Mouse (Mus musculus): Measurements from ENCODE around the gene Haus4.
A peak's percentile ranks its signal among the peaks of the same experiment; 100 is the strongest.

DNA sequence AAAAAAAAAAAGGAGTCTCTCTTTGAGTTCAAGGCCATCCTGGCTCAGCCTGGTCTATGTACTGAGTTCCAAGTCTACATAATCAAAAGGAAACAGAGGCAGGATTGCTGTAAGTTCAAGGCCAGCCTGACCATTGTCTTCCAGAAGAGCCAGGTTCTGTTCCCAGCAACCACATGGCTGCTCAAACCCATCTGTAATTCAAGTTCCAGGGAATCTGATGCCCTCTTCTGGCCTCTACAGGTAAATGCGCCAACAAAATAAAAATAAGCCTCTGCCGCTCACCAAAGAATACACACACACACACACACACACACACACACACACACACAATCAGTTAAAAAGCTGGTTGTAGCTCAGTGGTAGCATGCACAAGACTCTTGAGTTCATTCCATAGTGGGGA is 15.8 kb downstream of the Haus4 start:
- TF ChIP-seq USF2 (IDR thresholded peaks at IDR 0.05; ENCODE audit: borderline replicate concordance in 1 of 2, insufficient read depth in 1 of 2, low read depth in 1 of 2, low read length in 2 of 2) (no peak), CTCF (IDR thresholded peaks at IDR 0.05 in 2 of 3, conservative IDR thresholded peaks at IDR 0.05 in 1 of 3; ENCODE audit: control insufficient read depth in 1 of 3, insufficient read depth in 1 of 3, low read depth in 2 of 3, low read length in 3 of 3, poor library complexity in 1 of 3, severe bottlenecking in 1 of 3) (peak; percentile 27 to 60 (median 36)), RAD21 (IDR thresholded peaks at IDR 0.05; ENCODE audit: low read depth, low read length) (peak; percentile 49), TAL1 (IDR thresholded peaks at IDR 0.05; ENCODE audit: low read length) (no peak)

Measured in MEL (cell line).